Mouse (Mus musculus): Measurements from ENCODE around the gene P2ry4. TPM values are rescaled to one million over a fixed set of nuclear protein-coding genes. Genes with fewer than 3 reads are reported as not detected.

P2ry4 gene
- polyA plus RNA-seq (2015; fragmentation: Nextera tagmentation; extraction: Ambion mirVana) = 0.13 and 0.20 TPM in 2 replicates

DNA sequence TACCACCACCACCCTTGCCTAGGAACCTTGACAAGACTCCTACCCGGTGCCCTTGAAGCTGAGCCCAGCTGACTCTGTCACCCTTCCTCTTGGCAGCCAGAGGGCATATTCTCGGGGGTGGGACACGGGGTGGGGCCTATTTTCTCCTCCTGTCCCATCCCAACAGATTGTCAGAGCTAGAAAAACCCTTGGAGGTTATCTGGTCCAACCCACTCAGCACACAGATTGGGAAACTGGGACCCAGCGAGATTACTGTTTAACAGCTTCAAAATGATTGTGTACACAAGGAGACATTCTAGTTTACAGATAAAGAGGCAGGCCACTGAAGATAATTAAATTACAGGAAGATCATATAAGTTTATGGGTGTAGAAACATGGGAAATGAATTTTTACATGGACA is at the start of gene P2ry4:
Gene P2ry4, minus strand, starts transcription at position 79 of the 400 bp plus-strand sequence.
- no peak within 1 kb of the TSS for H3K4me2 ChIP-seq
- DNase-seq = no peak
- ATAC-seq (ENCODE audit: low read depth) = peak; percentile 48; the same call in 1 of the 2 replicates

GRCm38 (mm10) chrX:100638477-100638876 is 43.8 kb upstream of the P2ry4 start:
- ATAC-seq (ENCODE audit: low read depth) (no peak), DNase-seq (no peak)
- Histone ChIP-seq H3K36me3 (peaks cover 78% of the 10 kb centered on the region), H3K27me3 (no peaks in the 10 kb centered on the region), H3K4me2 (no peak overlapping the region), H3K27ac (no peak overlapping the region), H3K4me1 (replicated peaks) (no peaks in the 10 kb centered on the region), H3K9ac (no peak overlapping the region), H3K9me3 (replicated peaks) (no peaks in the 10 kb centered on the region), H3K4me3 (replicated peaks) (no peak overlapping the region)
- WGBS (ENCODE audit: insufficient replicate concordance) = 49% methylated on average over 8 of the region's 8 CpGs

More for the DNA sequence above, at the start of gene P2ry4:
- 50% methylated on average over 4 of the region's 4 CpGs for WGBS (ENCODE audit: insufficient replicate concordance)
- Histone ChIP-seq H3K9ac (no peak within 1 kb of the TSS), H3K27me3 (peaks cover 3% of the 10 kb centered on the region; the same call in 1 of the 2 replicates), H3K27ac (no peak within 1 kb of the TSS), H3K9me3 (replicated peaks) (no peaks in the 10 kb centered on the region), H3K4me1 (replicated peaks) (no peaks in the 10 kb centered on the region), H3K4me3 (replicated peaks) (no peak within 1 kb of the TSS), H3K36me3 (no peaks in the 10 kb centered on the region)

DNA sequence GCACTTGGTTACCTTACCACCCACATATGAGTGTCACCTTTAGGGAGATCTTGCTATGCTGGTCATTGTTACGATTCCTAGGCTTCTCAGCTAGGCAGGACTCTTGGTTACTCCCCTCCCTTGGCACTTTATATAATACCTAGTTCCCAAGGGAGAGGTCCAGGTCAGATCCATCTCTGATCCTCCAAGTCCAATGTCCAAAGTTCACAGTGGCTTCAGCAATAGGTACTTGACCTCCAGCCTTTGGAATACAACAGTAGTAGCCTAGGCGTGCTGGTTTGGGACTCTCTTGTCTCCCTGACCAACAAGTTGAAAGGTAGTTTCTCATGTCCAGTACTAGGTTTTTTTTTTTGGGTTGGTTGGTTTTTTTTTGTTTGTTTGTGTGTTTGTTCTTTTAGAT is 34.4 kb upstream of the P2ry4 start:
- no peak overlapping the region for H3K9ac ChIP-seq
- peaks cover 32% of the 10 kb centered on the region for H3K36me3 ChIP-seq
- 84% methylated on average over 2 of the region's 2 CpGs for WGBS (ENCODE audit: insufficient replicate concordance)
- H3K4me2 ChIP-seq = peak overlapping the region; percentile 35; the same call in 1 of the 2 replicates
- no peak for ATAC-seq (ENCODE audit: low read depth)
- no peaks in the 10 kb centered on the region for H3K9me3 ChIP-seq (replicated peaks)
- 0 out of 2 replicates have a peak overlapping the region, but pooled peaks have one; percentile 23 for H3K4me3 ChIP-seq (replicated peaks)
- peaks cover 20% of the 10 kb centered on the region for H3K4me1 ChIP-seq (replicated peaks)
- H3K27me3 ChIP-seq = no peaks in the 10 kb centered on the region
- DNase-seq = no peak
- no peak overlapping the region for H3K27ac ChIP-seq

DNA sequence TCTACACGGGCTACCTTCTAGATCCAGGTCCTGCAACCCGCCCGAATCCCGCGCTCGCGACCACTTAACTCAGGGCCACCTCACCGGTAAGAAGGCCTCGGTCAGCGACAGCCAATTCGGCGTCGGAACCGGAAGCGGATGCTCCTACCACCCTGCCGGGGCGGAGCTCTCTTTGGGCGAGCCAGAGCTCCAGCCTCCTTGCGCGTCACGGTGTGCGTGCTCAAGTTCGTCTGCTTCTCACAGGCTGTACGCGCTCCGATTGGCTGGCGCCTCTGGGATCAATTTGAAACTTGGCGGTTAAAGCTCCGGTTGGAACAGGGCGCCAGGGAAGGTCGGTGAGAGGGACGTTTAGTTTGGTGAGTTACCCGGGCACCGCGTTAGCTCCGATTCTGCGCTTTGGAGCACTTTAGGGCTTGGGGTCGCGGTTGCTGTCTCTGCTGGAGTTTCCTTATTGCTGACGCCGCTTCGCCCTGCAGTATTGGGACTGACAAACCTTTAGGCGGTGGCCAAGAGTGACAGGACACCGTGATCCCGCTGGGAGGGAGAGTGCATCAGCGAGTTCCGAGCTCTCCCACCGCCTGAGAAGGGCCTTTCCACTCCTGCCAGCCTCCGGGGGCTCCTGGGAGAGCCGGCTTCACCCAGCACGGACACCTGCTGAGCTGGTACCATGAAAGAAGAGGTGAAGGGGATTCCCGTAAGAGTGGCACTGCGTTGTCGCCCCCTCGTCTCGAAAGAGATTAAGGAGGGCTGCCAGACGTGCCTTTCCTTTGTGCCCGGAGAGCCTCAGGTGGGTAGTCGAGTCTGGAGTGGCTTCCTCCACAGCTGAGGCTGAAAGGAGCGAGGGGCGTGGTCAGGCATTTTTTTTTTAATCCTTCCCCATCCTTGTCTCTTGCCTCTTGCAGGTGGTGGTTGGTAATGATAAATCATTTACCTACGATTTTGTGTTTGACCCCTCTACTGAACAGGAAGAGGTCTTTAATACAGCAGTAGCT is 31.4 kb upstream of the P2ry4 start, which contains the start of gene Pdzd11:
Gene Pdzd11, minus strand, starts transcription at position 767 of the 992 bp plus-strand sequence.
- 17% methylated on average over 62 of the region's 62 CpGs for WGBS (ENCODE audit: insufficient replicate concordance)
- H3K9me3 ChIP-seq (replicated peaks) = no peaks in the 10 kb centered on the region
- H3K27ac ChIP-seq = peak within 1 kb of the TSS; percentile 88
- peak within 1 kb of the TSS; percentile 69 for H3K4me2 ChIP-seq
- H3K4me3 ChIP-seq (replicated peaks) = peak within 1 kb of the TSS; percentile 78
- H3K4me1 ChIP-seq (replicated peaks) = peaks cover 29% of the 10 kb centered on the region
- peaks cover 29% of the 10 kb centered on the region for H3K36me3 ChIP-seq
- no peaks in the 10 kb centered on the region for H3K27me3 ChIP-seq
- peak within 1 kb of the TSS; percentile 92 for H3K9ac ChIP-seq
- peak; percentile 86 for DNase-seq
- ATAC-seq (ENCODE audit: low read depth) = peak; percentile 98

- Histone ChIP-seq H3K9me3 (replicated peaks) (no peaks in the 10 kb centered on the region), H3K36me3 (peaks cover 29% of the 10 kb centered on the region), H3K9ac (peak within 1 kb of the TSS; percentile 92), H3K4me2 (peak within 1 kb of the TSS; percentile 69), H3K27ac (peak within 1 kb of the TSS; percentile 88), H3K27me3 (no peaks in the 10 kb centered on the region), H3K4me1 (replicated peaks) (peaks cover 29% of the 10 kb centered on the region), H3K4me3 (replicated peaks) (peak within 1 kb of the TSS; percentile 78)
- ATAC-seq (ENCODE audit: low read depth) = no peak
- 16% methylated on average over 3 of the region's 3 CpGs for WGBS (ENCODE audit: insufficient replicate concordance)
- no peak for DNase-seq
Observed at GRCm38 (mm10) chrX:100625546-100625801, 30.8 kb upstream of the P2ry4 start, which contains the start of gene Kif4. Gene Kif4 (plus strand): TSS chrX:100625737.

DNA sequence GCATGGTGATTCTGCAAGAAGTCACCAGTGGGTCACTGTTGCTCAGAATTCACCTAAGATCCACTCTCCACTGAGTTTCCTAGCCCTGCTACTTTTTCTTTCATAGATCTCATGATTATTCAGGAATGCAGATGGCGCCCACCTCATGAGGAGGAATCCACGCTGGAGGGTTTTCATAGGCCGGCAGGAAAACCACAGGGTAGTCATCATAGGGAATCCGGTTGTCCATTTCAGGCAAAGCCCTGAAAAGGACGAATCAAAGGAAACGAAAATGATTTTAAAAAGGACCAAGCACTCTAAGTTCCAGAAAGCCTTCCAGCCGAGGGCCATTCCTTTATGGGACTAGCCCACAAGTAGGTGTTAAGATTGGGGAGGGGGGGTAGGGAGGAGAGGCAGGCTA is 30.5 kb upstream of the P2ry4 start:
- 18% methylated on average over 7 of the region's 7 CpGs for WGBS (ENCODE audit: insufficient replicate concordance)
- H3K9me3 ChIP-seq (replicated peaks) = no peaks in the 10 kb centered on the region
- H3K27me3 ChIP-seq = no peaks in the 10 kb centered on the region
- no peak for ATAC-seq (ENCODE audit: low read depth)
- H3K9ac ChIP-seq = peak overlapping the region; percentile 72
- no peak for DNase-seq
- peak overlapping the region; percentile 78 for H3K4me3 ChIP-seq (replicated peaks)
- peaks cover 29% of the 10 kb centered on the region for H3K36me3 ChIP-seq
- peak overlapping the region; percentile 69 for H3K4me2 ChIP-seq
- peaks cover 29% of the 10 kb centered on the region for H3K4me1 ChIP-seq (replicated peaks)
- peak overlapping the region; percentile 80 for H3K27ac ChIP-seq

DNA sequence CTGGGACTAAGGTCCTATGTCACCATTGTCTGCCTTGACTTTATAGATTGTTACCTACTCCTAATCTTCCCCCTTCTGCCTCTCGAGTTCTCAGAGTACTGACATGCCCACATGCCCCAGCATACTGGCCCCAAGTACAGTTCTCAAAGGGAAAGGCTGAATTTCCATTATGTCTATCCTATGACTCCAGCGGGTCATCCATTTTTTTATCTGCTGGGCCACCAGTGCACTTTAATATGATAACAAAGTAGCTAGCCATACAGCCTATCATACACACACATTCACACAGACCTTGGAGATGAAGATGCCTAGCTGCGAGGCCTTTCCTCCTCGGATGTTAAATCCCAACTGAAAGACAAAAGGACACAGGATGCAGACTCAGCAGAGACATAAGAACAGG is 29.6 kb upstream of the P2ry4 start:
- Histone ChIP-seq H3K4me2 (peak overlapping the region; percentile 69), H3K27me3 (no peaks in the 10 kb centered on the region), H3K4me3 (replicated peaks) (peak overlapping the region; percentile 78), H3K27ac (peak overlapping the region; percentile 80), H3K36me3 (peaks cover 25% of the 10 kb centered on the region), H3K4me1 (replicated peaks) (peaks cover 29% of the 10 kb centered on the region), H3K9me3 (replicated peaks) (no peaks in the 10 kb centered on the region), H3K9ac (peak overlapping the region; percentile 72)
- 42% methylated on average over 4 of the region's 4 CpGs for WGBS (ENCODE audit: insufficient replicate concordance)
- DNase-seq (peak; percentile 14), ATAC-seq (ENCODE audit: low read depth) (peak; percentile 32)

GRCm38 (mm10) chrX:100621366-100621765 is 26.7 kb upstream of the P2ry4 start:
- DNase-seq (no peak), ATAC-seq (ENCODE audit: low read depth) (no peak)
- Histone ChIP-seq H3K4me2 (no peak overlapping the region), H3K9ac (no peak overlapping the region), H3K4me1 (replicated peaks) (peaks cover 16% of the 10 kb centered on the region), H3K27me3 (peaks cover 4% of the 10 kb centered on the region; the same call in 1 of the 2 replicates), H3K27ac (no peak overlapping the region), H3K9me3 (replicated peaks) (no peaks in the 10 kb centered on the region), H3K36me3 (peaks cover 16% of the 10 kb centered on the region), H3K4me3 (replicated peaks) (no peak overlapping the region)
- WGBS (ENCODE audit: insufficient replicate concordance) = 62% methylated on average over 2 of the region's 2 CpGs

DNA sequence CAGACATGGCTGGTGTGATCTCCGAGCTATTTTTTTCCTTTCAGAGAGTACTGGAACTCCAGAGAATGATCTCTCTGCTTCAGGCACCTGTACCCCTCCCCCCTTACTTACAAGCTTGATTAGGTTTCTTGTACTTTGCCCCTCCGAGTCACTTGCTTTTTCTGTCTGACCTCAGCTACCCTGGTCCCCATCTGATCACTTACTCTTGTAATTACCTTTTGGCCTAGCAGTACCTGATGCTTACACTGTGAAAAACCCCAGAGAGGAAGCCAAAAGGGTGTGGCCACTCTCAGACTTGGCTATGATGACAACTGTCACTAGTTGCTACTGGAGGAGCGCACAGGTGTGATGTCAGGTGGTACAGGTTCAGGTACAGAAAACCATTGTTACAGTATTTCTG is 23.8 kb upstream of the P2ry4 start:
- H3K9me3 ChIP-seq (replicated peaks) = no peaks in the 10 kb centered on the region
- peaks cover 3% of the 10 kb centered on the region; the same call in 1 of the 2 replicates for H3K4me1 ChIP-seq (replicated peaks)
- H3K4me2 ChIP-seq = no peak overlapping the region
- DNase-seq = no peak
- ATAC-seq (ENCODE audit: low read depth) = no peak
- H3K36me3 ChIP-seq = peaks cover 13% of the 10 kb centered on the region
- no peak overlapping the region for H3K27ac ChIP-seq
- H3K4me3 ChIP-seq (replicated peaks) = no peak overlapping the region
- H3K27me3 ChIP-seq = peaks cover 6% of the 10 kb centered on the region; the same call in 1 of the 2 replicates
- WGBS (ENCODE audit: insufficient replicate concordance) = 55% methylated on average over 3 of the region's 3 CpGs
- no peak overlapping the region for H3K9ac ChIP-seq

DNA sequence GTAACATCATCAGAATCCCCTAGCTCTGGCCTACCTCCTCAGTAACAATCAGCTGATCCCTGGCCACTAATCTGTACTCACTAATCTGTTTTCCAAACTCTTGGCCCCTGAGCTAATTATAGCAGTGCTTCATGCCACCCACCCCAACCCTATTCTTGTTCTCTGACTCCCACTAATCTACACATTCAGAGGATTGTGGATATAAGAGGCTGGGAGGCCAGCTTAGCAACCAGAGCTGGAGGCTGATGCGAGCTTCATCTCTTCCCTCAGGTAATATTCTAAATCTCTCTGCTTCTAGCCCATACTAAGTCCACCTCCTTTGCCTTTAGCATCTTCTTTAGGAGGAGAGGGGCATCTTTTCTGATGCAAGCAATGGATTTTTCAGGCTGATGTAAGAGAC is 10.6 kb upstream of the P2ry4 start, which contains the start of gene Arr3:
Gene Arr3, plus strand, starts transcription at position 184 of the 400 bp plus-strand sequence.
- no peaks in the 10 kb centered on the region for H3K9me3 ChIP-seq (replicated peaks)
- no peaks in the 10 kb centered on the region for H3K36me3 ChIP-seq
- H3K4me2 ChIP-seq = no peak within 1 kb of the TSS
- ATAC-seq (ENCODE audit: low read depth) (no peak), DNase-seq (no peak)
- WGBS (ENCODE audit: insufficient replicate concordance) = 65% methylated on average over 1 of the region's 1 CpGs
- H3K27me3 ChIP-seq = peaks cover 8% of the 10 kb centered on the region; the same call in 1 of the 2 replicates
- H3K9ac ChIP-seq = no peak within 1 kb of the TSS
- no peak within 1 kb of the TSS for H3K4me3 ChIP-seq (replicated peaks)
- no peak within 1 kb of the TSS for H3K27ac ChIP-seq
- no peaks in the 10 kb centered on the region for H3K4me1 ChIP-seq (replicated peaks)

DNA sequence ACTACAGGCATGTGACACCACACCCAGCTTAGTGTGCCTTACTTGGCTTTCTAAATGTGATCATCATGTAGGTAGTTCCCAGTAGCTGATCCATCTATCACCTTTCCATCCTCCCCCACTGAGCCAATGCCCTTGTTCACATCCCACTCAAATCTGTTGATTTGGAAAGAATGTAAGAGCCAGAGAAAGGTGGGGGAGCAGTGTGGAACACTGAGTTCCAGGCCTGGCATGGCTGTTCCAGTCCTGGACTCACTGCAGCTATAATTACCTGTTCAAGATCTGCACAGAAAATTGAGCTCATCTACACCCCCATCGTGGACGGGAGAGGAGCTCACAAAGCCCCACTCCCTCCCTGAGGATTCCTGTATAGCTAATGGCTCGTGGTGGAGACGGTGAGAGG is 5.1 kb upstream of the P2ry4 start:
- H3K4me1 ChIP-seq (replicated peaks) = no peaks in the 10 kb centered on the region
- no peak overlapping the region for H3K9ac ChIP-seq
- no peak overlapping the region for H3K4me2 ChIP-seq
- peaks cover 8% of the 10 kb centered on the region; the same call in 1 of the 2 replicates for H3K27me3 ChIP-seq
- ATAC-seq (ENCODE audit: low read depth) = no peak
- no peak overlapping the region for H3K4me3 ChIP-seq (replicated peaks)
- no peak for DNase-seq
- no peaks in the 10 kb centered on the region for H3K36me3 ChIP-seq
- no peaks in the 10 kb centered on the region for H3K9me3 ChIP-seq (replicated peaks)
- no peak overlapping the region for H3K27ac ChIP-seq
- 56% methylated on average over 4 of the region's 4 CpGs for WGBS (ENCODE audit: insufficient replicate concordance)
